Mouse (Mus musculus): Measurements from ENCODE around the gene Vav2. TPM values are rescaled to one million over a fixed set of nuclear protein-coding genes. Genes with fewer than 3 reads are reported as not detected.
A peak's percentile ranks its signal among the peaks of the same experiment; 100 is the strongest.

Gene Vav2
- total RNA-seq, 2 experiments from 2014 or later: 23.1 to 31.9 TPM

DNA sequence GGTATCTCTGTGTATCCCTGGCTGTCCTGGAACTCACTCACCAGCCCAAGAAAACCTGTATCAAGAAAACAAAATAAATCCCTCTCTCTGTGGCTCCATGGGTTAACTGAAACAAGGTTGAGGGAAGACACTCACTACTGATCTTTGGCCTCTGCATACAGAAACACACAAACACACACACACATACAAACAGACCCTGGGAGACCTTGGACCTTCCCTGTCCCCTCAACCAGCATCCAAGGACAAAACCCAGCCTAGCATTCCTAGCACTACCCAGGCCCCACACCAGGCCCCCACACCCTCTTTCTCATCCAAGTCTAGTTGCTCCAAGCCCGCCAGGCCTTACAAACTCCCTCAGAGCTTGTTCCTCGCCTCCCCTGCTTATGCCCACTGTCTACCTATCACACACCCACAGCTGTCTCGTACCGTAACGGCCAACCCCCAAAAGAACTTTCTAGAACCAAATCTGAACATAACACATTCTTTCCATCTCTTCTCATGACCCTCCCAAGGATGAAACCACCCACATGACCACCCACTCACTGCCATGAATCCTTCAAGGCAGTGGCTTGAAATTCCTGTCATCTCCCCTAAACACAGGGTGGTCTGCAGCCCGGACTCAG lies 16.2 kb downstream of the Vav2 start:
- DNase-seq: no peak

- DNase-seq: no peak
Observed at GRCm38 (mm10) chr2:27408194-27408593, 18.6 kb downstream of the Vav2 start.

GRCm38 (mm10) chr2:27406928-27407327 lies 19.9 kb downstream of the Vav2 start:
- no peak for DNase-seq

DNA sequence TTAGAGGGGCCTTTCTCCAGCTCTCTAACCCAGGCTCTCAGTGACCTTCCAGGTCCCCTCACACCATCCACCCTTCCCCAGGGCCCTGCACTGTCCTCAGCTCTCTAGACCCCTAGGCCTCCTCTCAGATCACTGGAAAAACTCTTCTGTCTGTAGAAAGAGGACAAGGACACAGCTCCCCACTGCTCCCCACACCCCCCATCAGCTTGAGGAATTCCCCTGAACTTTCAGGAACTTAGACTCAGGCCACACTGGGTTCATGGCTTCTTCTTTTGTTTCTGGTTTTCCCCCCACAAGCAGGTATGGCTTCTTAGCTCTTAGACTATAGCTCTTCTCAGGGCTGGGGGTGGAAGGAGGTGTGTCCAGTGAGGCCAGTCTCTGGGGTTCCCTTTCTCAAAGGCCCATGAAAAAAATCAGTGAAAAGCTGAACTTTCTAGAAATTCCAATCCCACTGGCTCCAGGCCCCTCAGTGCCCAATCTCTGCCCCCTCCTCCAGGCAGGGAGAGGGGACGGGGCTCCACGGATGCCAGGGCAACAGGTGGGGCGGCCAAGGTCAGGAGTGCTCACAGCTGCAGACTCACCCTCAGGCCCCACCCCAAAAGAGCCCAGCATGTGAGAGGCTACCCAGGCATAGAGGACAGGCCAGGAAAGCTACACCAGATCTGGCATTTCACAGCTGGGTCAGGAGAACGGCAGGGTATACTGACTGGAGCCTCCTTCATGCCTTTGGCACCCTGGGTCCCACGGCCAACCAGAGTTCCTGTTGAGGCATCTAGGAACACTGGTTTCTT lies 21.5 kb downstream of the Vav2 start:
- DNase-seq: peak in 1 of 2 experiments; percentile 48

GRCm38 (mm10) chr2:27404375-27405093 lies 22.3 kb downstream of the Vav2 start:
- peak; percentile 52 to 56 for DNase-seq

DNA sequence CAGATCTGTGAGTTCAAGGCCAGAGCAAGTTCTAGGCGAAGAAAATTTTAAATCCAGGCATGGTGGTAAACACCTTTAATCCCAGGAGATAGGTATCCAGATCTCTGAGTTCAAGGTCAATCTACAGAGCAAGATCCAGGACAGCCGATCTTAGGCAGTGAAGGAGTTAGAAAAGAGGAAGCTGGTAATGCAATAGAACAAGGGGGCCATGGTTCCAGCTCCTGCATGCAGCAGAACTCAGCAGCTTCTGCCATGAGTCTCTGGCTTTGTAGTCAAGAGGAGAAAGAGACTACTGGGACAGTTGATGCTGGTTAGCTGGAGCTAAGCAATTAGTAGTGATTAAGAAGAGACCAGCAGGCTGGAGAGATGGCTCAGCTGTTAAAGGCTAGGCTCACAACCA lies 25.3 kb downstream of the Vav2 start:
- DNase-seq: no peak

GRCm38 (mm10) chr2:27400083-27400482 lies 26.8 kb downstream of the Vav2 start:
- no peak for DNase-seq

DNA sequence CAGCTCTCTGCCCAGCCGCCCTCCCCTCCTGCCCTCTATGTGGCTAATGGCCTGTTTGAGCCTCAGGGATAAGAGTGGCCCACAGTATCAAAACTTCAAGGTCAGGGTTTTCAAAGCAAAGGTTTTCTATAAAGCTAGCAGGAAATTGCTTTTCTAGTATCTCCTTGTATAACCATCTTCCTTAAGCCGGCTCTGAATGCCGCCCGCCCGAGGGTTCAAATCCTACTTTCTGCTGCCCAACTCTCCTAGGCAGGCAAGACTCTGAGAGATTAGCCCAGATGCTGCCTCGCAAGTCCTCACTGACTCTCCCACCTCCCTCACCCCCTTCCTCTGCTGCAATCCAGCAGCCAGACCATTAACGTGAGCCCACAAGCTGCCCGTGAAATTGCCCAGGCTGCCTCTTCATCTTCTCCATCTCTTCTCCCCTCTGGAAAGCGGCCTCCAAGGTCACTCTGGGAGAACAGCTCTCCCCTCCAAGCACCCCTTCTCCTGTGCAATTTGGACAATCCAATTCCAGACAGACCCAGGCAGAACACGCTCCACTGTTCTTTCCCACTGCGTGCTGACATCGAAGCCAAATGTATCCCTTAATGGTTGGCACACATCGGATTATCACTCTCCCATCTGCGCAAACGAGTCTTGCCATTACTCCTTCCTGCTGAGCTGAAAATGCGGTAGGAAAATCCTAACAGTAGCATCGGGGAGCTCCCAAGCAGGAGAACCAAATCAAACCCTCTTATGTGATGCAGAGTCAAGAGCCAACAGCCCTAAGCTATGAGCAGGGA lies 30.0 kb downstream of the Vav2 start:
- no peak for DNase-seq

GRCm38 (mm10) chr2:27394158-27394832 lies 32.5 kb downstream of the Vav2 start:
- no peak for DNase-seq

- peak; percentile 45 to 50 for DNase-seq
Observed at GRCm38 (mm10) chr2:27392278-27392677, 34.6 kb downstream of the Vav2 start.

DNA sequence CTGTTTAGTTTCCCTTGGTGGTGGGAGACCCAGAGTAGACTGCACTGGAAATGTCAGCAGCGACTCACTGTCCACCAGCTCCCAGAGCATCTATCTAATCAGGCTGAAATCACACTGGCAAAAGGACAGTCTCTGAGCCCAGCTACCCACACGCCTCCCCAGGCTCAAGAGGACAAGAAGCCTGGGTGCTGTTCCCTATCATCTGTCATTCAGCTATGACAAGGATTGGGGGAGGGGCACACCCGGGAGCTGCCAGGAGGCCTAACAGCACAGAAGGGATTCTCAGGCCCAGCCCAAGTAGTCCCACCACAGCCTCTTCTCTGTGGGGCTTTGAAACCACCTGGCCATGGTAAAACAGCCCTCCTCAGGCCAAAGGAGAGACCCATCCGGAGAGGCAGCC lies 36.1 kb downstream of the Vav2 start:
- peak; percentile 46 to 69 for DNase-seq

DNA sequence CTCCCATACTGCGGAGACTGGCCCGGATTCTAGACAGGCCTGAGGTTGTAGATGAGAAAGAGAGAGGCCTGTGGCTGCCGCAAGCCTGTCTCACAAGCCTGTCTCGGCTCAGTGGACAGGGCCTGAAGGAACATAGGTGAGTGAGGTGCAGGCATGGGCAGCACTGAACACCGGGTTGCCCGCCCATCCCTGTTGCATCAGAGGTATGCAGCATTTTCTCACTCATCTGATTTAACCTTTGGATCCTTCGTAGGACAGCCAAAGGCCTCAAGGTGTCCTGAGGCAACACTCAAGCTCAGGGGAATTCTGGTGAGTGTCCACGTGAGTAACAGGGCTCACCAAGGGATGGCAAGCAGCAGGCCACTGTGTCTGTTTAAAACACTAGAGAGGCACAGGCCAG lies 36.5 kb downstream of the Vav2 start:
- DNase-seq: no peak

- no peak for DNase-seq
Observed at GRCm38 (mm10) chr2:27389272-27390162, 37.3 kb downstream of the Vav2 start.

DNA sequence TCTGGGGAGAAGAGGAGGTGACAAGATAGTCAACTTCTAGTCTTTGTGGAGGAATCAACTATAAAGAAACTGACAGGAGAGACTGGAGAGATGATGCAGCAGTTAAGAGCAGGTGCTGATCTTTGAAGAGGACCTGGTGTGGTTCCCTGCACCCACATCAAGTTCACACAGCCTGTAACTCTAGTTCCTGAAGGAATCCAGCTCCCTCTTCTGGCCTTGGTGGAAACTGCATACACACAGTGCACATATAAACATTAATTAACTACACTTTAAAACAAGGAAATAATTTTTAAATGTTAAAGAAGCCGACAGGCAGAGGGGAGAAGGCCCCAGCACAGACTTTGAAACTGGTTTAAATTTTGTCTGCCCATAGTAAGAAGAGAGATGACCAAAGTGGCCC lies 39.6 kb downstream of the Vav2 start:
- DNase-seq: no peak

- DNase-seq: peak; percentile 57 to 67
Observed at GRCm38 (mm10) chr2:27381698-27382097, 45.1 kb downstream of the Vav2 start.

DNA sequence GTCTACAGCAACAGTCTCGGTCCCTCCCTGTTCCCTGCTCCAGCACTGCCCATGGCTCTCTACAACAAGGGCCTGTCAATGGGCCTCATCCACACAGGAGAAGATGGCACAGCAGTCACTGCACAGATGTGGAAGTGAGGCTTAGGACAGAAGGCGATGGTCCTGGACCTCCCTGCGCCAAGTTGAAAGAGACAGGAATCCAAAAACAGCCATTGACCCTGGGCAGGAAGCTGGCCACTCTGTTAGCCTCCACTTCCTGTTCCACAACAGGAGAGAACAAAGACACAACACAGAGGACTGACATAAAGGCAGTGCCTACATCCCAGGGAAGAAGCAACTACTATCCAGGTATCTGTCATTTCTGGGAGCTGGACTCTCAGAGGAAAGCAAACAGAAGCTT lies 45.6 kb downstream of the Vav2 start:
- no peak for DNase-seq

DNA sequence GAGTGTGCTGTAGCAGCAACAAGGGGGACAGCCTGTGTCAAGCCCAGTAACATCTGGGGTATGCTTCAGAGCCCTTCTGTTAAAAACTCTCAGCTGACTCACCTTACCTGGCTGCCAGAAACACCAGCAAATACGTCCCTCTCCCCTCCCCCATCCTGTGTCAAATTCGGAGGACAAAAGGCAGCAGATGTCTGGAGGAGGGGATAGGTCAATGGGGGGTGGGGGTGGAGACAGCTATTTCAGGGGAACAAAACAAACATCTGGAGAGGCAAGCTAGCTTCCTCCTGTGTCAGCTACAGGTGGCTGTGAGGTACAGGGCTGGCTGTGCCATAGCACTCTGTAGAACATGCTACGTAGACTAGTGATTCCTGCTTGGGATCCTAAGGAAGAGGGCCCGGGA lies 49.0 kb downstream of the Vav2 start:
- DNase-seq: no peak

GRCm38 (mm10) chr2:27377164-27377563 lies 49.7 kb downstream of the Vav2 start:
- DNase-seq: no peak

DNA sequence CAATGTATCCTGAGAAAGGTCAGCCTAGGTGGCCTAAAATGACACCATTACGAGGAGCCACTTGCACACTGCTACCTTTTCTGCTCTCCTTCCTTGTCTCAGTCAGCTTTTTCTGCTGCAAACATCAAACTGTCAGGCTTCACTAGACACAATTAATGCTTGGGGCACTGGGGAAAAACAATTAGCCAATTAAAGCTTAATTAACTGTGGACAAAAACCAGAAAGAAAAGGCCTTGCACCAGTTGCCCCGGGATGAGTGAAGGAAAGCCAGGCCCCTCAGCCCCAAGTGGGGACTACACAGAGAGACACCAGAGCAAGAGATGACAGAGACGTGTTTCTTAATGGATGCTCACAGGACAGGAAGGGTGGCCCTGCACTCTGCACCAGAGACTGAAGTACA lies 51.7 kb downstream of the Vav2 start:
- no peak for DNase-seq

DNA sequence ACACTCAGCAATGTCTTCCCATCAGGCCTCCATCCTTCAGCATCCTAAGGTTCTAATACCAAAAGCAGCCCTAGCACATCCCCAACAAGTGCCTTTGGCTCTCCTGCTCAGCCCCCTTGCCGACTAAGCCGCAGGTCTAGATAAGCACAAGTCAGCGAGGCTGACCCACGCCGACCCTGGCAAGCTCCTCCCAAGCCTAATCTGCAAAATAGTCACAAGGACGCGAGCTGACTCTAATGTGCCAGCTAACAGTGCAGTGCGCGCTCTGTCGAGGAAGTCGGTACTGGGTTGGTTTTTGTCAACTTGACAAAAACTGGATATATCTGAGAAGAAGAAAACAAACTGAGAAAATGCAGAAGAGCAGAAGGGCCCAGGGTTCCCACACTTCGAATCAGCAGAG lies 53.5 kb downstream of the Vav2 start:
- DNase-seq: peak; percentile 76 to 80

GRCm38 (mm10) chr2:27371450-27371849 lies 55.4 kb downstream of the Vav2 start:
- DNase-seq: no peak
